Mouse (Mus musculus) thymus, postnatal 10 days (tissue): ENCODE results near the gene Kank4.
"Not testable (repeated sequence)": the region's sequence is repeated elsewhere in the genome, so short reads cannot be mapped to it uniquely, and the experiment has no call there.

ENCODE experiments used
- DNase-seq, 2 experiments: peaks; one replicate each; pipeline ENCODE4 v3.0.0; 2021; ENCODE audit warnings: low spot score in 2 of 2

The Kank4 gene

DNA sequence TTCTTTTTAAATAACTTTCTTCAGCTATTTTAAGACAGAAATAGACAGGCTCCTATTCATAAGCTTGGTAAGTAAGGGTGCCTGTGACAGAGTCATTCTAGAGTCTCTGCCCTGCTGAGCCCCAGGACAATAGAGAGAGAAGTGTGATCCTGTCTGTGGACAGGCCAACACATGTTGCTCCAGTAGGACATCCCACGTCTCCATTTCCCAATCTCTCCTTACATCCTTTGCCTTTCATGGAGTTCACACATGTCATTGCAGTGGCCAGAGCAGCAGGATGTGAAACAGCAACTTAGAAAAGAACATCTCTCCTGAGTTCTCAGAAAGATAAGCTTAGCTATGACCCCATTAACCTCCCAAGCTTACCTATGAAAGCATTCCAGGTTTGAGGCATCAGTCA lies 14.4 kb upstream of the Kank4 start:
- DNase-seq = no peak

DNA sequence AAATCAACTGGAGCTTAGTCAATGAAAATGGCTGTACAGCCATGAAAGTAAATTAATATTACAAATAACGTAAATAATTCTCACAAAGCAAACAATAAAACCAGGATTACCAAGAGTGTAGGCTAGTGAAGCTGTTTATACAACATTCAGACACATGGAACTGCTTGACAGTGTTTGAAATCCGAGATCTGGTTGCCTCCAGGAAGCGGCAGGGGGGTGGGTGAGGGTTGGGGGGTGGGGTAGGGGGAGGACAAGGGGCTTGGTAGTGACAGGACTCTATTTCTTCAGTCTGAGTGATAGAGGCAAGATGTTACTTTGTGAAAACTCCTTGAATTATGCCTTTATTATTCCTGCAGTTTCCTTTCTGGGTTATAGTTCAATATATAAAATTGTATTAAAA lies 9.4 kb upstream of the Kank4 start:
- DNase-seq = no peak

- DNase-seq = not testable (repeated sequence)
These were observed 6.4 kb upstream of the Kank4 start, which contains the start of gene I0C0044D17Rik for GRCm38 (mm10) chr4:98823740-98824139. TSS of gene I0C0044D17Rik (minus strand) at chr4:98823840.

DNA sequence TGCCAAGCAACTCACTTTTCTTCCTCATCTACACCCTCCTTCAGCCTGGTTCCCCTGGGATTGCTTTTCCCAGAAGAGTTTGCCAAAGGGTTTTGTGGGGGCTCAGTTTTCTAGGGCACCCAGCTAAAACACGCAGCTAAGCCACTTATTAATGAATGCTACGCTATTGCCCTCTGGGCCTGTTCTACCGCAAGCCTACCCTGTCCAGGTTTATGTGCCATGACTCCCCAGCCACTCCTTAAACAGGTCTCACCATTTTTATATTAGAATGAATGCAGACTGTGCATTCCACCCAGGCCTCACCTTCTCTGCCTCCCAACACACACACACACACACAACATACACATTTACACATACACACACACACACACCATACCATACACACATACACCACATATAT lies 5.7 kb upstream of the Kank4 start:
- DNase-seq = no peak

DNA sequence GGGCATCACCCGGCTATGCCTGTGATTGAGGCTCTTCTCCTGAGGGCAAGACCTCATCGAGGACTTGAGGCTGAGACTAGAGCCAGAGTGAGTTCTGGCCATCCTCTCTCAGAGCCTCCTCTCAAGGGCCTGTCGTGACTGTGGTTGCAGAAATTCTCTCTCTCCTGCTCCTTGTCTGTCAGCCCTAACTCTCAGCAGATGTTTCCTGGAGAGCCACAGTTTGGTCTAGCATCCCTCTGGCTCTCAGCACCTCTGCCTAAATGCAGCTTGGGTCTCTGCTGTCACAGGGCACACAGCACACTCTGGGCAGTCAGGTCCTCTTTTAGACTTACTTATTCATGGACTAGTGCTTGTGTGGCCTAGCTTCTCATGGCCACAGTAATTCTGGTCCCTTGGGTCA lies 5.1 kb upstream of the Kank4 start:
- DNase-seq = no peak

- DNase-seq = no peak
These were observed 1.9 kb upstream of the Kank4 start for GRCm38 (mm10) chr4:98819216-98819755.

- DNase-seq = no peak
These were observed 542 bp downstream of the Kank4 start for GRCm38 (mm10) chr4:98816807-98817183.

DNA sequence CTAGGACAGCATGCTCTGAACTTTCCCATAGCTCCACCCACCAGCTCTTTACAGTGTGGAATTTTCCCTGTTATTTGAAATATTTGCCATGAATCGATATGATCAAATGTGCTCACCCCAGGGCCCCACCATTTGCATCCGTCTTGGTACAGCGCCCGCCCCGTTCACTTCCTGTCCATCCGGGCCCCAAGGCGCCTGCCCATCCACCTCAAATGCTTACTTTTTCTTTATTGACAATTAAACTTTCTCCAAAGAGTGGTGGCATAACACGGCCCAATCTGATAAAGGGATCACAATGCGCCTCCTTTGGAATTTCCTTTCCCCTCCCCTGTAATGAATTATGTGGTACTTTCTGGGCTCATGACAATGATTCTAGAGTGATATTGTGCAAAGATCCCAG lies 11.0 kb downstream of the Kank4 start:
- DNase-seq = no peak

DNA sequence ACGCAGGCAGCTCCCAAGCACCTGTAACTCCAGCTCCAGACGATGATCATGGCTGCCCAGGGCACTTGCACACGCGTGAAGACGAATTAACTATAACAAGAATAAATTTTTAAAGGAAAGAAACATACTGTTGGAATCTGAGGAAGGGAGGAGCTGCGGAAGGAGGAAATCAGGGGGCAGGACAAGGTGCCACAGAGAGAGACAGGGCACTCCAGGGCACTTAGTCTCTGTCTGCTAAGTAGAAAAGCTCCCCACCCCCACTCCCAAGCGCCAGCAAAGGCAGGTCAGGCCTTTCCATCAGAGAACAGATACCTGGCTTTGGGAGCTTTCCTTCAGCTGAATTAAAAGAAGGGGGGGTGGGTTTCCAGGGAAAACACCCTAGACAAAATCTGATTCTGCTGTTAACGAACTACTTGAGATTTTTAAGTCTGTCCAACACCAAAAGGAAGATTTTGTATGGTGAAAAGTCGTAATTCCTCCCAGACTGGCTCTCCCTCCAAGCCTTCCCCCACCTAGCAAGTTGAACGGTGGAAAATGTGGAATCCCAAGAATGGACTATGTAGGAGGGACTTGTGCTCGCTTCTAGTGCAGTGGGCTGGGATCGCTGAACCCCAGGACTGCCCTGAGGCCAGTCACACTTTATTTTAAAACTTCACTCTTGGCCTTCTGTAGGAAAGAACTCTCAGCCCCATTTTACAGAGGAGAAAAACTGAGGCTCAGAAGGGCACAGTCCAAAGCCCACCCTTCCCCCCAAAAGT lies 11.9 kb downstream of the Kank4 start:
- no peak for DNase-seq

GRCm38 (mm10) chr4:98804476-98805134 lies 12.7 kb downstream of the Kank4 start:
- DNase-seq = no peak

GRCm38 (mm10) chr4:98801775-98802174 lies 15.6 kb downstream of the Kank4 start:
- DNase-seq = no peak

- no peak for DNase-seq
These were observed 16.5 kb downstream of the Kank4 start for GRCm38 (mm10) chr4:98800824-98801223.

- DNase-seq = no peak
These were observed 20.6 kb downstream of the Kank4 start for GRCm38 (mm10) chr4:98796591-98797341.

GRCm38 (mm10) chr4:98795241-98795640 lies 22.1 kb downstream of the Kank4 start:
- DNase-seq = no peak

GRCm38 (mm10) chr4:98793486-98793885 lies 23.9 kb downstream of the Kank4 start:
- no peak for DNase-seq

DNA sequence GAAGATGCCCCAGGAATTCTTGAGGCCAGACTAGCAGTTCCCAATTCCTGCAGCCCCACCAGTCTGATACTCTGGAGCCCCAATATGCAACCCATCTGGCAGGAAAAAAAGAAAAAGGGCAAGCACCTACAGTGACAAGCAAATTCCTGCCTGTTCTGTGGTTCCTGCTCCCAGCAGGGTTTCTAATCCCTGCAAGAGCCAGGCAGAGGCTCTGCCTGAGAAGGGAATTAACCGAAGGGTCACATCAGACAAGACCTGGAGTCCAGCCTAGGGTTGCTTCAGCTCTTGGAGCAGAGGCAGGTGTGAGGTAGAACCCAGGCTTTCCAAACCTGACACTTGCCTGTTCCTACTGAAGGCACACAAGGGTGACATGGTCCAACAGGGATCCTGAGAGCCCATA lies 26.6 kb downstream of the Kank4 start:
- DNase-seq = no peak

DNA sequence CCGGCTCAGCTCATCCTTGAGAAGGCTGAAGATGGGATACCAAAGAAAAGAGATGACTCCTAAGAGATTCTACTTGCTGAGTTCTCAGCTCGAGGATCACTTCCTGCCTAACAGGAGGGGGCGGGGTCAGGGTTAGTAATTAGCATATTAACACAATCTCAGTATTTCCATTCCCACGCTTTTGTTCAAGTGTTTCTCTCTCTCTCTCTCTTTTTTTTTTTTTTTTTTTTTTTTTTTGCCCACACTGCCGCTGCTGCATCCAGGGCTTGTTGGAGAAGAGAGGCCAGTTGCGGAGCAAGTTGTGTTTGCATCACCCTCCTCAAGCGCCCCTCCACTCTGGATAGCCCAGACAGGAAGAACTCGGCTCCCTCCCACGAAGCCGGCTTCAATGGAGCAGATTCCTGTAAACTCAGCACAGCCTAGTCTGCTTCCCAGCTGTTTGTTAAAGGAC lies 27.5 kb downstream of the Kank4 start:
- no peak for DNase-seq

DNA sequence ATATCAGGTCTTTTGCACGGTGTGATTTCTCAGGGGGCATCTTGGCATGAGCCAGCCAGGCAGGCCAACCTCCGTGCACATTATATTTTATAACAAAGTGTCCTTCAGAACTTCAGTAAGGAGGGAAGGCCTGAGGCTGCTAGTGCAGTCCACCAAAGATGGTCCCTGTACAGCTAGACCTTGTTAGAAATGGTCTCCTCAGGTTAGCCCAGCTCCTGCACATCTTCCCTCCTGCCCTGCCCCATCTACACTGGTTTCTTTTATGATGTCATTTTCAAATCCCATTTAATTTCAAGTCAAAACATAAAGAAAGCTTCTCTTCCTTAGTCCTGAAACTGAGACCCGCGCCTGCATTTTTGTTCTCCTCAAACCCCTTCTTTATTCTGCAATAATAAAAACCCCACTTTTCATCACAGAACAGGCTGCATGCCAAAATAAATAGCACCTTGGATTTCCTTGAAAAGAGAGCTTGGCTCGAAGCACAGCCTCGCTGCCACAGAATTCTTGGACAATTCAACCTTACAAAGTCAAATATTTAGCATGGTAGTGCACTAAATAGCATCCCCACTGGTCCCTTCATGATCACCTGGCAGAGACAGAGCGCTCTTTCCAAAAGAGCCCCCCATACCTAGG lies 28.1 kb downstream of the Kank4 start:
- no peak for DNase-seq

GRCm38 (mm10) chr4:98786281-98786680 lies 31.1 kb downstream of the Kank4 start:
- DNase-seq = no peak

DNA sequence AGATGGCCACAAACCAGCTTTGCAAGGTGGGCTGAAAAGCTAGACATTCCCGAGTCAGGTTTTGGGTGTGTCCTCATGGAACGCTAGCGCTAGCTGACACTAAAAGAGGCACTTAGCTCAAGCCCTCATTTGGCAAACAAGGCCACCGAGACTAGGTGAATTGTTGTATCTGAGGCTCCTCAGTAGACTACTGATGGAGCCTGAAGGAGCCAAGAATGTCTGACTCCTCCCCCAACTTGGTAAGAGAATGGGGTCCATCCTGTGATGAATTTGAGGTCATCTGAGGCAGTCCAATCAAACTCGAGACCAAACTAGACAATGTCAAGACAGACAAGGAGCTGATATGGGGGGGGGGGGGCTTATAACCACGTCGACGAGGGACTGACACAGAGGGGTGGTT lies 31.5 kb downstream of the Kank4 start:
- DNase-seq = no peak

GRCm38 (mm10) chr4:98778219-98778618 lies 39.1 kb downstream of the Kank4 start:
- no peak for DNase-seq

GRCm38 (mm10) chr4:98777464-98777863 lies 39.9 kb downstream of the Kank4 start:
- DNase-seq = no peak
